Mouse (Mus musculus): ENCODE measurements at regions not wholly inside any gene's neighbourhood (a gene's known extent, or its start where the extent isn't known, plus 50 kb on each side); places are given as distances from the start of the nearest gene placed in this dataset.
A peak's percentile ranks its signal among the peaks of the same experiment; 100 is the strongest.

DNA sequence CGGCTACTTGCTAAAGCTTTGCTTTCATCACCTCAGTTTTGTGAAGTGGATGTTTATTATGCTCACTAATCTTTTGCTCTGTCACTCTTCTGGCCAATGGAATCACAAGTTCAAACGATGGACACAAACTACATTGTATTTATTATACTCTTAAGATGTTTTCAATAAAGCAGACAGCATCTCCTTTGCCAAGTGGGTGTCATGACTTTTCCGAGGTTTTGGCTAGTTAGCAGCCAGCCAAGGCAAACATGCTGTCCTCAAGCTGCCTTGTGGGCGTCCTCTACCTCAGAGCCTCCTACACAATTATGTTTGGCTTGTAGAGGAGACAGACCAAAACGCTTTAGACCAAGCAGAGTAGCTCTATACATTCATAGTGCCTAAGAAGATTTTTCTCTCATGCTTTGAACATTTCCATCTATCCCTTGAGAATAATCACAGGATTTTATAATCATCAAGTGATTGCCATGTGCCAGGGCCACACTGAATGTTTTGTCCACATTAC lies 372.8 kb upstream of the Jag1 start:
- no peak overlapping the region for H3K27ac ChIP-seq (ENCODE audit: low read depth, low read length)

GRCm38 (mm10) chr2:137468769-137469168 lies 352.3 kb upstream of the Jag1 start:
- H3K9me3 ChIP-seq (ENCODE audit: control insufficient read depth, low read length), result no peaks in the 10 kb centered on the region
- no peak overlapping the region for H3K27ac ChIP-seq (ENCODE audit: low read depth, low read length)
- no peak for DNase-seq (ENCODE audit: low spot score)

More for the DNA sequence above, 372.8 kb upstream of the Jag1 start:
- Histone ChIP-seq H3K4me3 (ENCODE audit: low read depth, low read length) (no peak overlapping the region), H3K4me2 (ENCODE audit: low read depth, low read length, severe bottlenecking) (no peak overlapping the region), H3K4me1 (replicated peaks; ENCODE audit: control insufficient read depth, insufficient read depth, low read length) (no peaks in the 10 kb centered on the region), H3K36me3 (ENCODE audit: control insufficient read depth, insufficient read depth, low read length) (no peaks in the 10 kb centered on the region), H3K9me3 (ENCODE audit: control insufficient read depth, low read length) (no peaks in the 10 kb centered on the region), H3K9ac (ENCODE audit: low read length) (no peak overlapping the region), H3K27me3 (ENCODE audit: control insufficient read depth, insufficient read depth, low read length) (no peaks in the 10 kb centered on the region)
- DNase-seq (ENCODE audit: low spot score) (no peak), ATAC-seq (replicated peaks; ENCODE audit: low FRiP score) (no peak)
- 78% methylated on average over 5 of the region's 5 CpGs for WGBS

GRCm38 (mm10) chr2:137457061-137457753 lies 340.8 kb upstream of the Jag1 start:
- Histone ChIP-seq H3K9me3 (ENCODE audit: control insufficient read depth, low read length) (no peaks in the 10 kb centered on the region), H3K9ac (ENCODE audit: low read length) (no peak overlapping the region), H3K4me3 (ENCODE audit: low read depth, low read length) (no peak overlapping the region), H3K4me2 (ENCODE audit: low read depth, low read length, severe bottlenecking) (no peak overlapping the region), H3K4me1 (replicated peaks; ENCODE audit: control insufficient read depth, insufficient read depth, low read length) (no peaks in the 10 kb centered on the region), H3K36me3 (ENCODE audit: control insufficient read depth, insufficient read depth, low read length) (no peaks in the 10 kb centered on the region), H3K27ac (ENCODE audit: low read depth, low read length) (no peak overlapping the region), H3K27me3 (ENCODE audit: control insufficient read depth, insufficient read depth, low read length) (no peaks in the 10 kb centered on the region)
- DNase-seq (ENCODE audit: low spot score) (no peak), ATAC-seq (replicated peaks; ENCODE audit: low FRiP score) (peak; percentile 64)
- WGBS, result 64% methylated on average over 4 of the region's 4 CpGs

More at GRCm38 (mm10) chr2:137468769-137469168, 352.3 kb upstream of the Jag1 start:
- Histone ChIP-seq H3K4me3 (ENCODE audit: low read depth, low read length) (no peak overlapping the region), H3K4me1 (replicated peaks; ENCODE audit: control insufficient read depth, insufficient read depth, low read length) (no peaks in the 10 kb centered on the region), H3K9ac (ENCODE audit: low read length) (no peak overlapping the region), H3K27me3 (ENCODE audit: control insufficient read depth, insufficient read depth, low read length) (no peaks in the 10 kb centered on the region), H3K36me3 (ENCODE audit: control insufficient read depth, insufficient read depth, low read length) (no peaks in the 10 kb centered on the region), H3K4me2 (ENCODE audit: low read depth, low read length, severe bottlenecking) (no peak overlapping the region)
- ATAC-seq (replicated peaks; ENCODE audit: low FRiP score), result no peak
- WGBS, result 51% methylated on average over 1 of the region's 1 CpGs

- DNase-seq (ENCODE audit: low spot score) (no peak), ATAC-seq (replicated peaks; ENCODE audit: low FRiP score) (no peak)
- Histone ChIP-seq H3K9ac (ENCODE audit: low read length) (no peak overlapping the region), H3K27ac (ENCODE audit: low read depth, low read length) (no peak overlapping the region), H3K27me3 (ENCODE audit: control insufficient read depth, insufficient read depth, low read length) (no peaks in the 10 kb centered on the region), H3K4me2 (ENCODE audit: low read depth, low read length, severe bottlenecking) (no peak overlapping the region), H3K36me3 (ENCODE audit: control insufficient read depth, insufficient read depth, low read length) (no peaks in the 10 kb centered on the region), H3K4me1 (replicated peaks; ENCODE audit: control insufficient read depth, insufficient read depth, low read length) (no peaks in the 10 kb centered on the region), H3K9me3 (ENCODE audit: control insufficient read depth, low read length) (no peaks in the 10 kb centered on the region), H3K4me3 (ENCODE audit: low read depth, low read length) (no peak overlapping the region)
- 88% methylated on average over 3 of the region's 3 CpGs for WGBS
Observed at GRCm38 (mm10) chr2:137456436-137456835, 340.0 kb upstream of the Jag1 start.

- no peak overlapping the region for H3K4me2 ChIP-seq (ENCODE audit: low read depth, low read length, severe bottlenecking)
- H3K27ac ChIP-seq (ENCODE audit: low read depth, low read length), result no peak overlapping the region
- DNase-seq (ENCODE audit: low spot score) (no peak), ATAC-seq (replicated peaks; ENCODE audit: low FRiP score) (no peak)
- H3K36me3 ChIP-seq (ENCODE audit: control insufficient read depth, insufficient read depth, low read length), result no peaks in the 10 kb centered on the region
- no peak overlapping the region for H3K4me3 ChIP-seq (ENCODE audit: low read depth, low read length)
- H3K27me3 ChIP-seq (ENCODE audit: control insufficient read depth, insufficient read depth, low read length), result no peaks in the 10 kb centered on the region
- no peaks in the 10 kb centered on the region for H3K9me3 ChIP-seq (ENCODE audit: control insufficient read depth, low read length)
- 90% methylated on average over 7 of the region's 7 CpGs for WGBS
- no peaks in the 10 kb centered on the region for H3K4me1 ChIP-seq (replicated peaks; ENCODE audit: control insufficient read depth, insufficient read depth, low read length)
- H3K9ac ChIP-seq (ENCODE audit: low read length), result no peak overlapping the region
Observed at GRCm38 (mm10) chr2:137446919-137447318, 330.5 kb upstream of the Jag1 start.

DNA sequence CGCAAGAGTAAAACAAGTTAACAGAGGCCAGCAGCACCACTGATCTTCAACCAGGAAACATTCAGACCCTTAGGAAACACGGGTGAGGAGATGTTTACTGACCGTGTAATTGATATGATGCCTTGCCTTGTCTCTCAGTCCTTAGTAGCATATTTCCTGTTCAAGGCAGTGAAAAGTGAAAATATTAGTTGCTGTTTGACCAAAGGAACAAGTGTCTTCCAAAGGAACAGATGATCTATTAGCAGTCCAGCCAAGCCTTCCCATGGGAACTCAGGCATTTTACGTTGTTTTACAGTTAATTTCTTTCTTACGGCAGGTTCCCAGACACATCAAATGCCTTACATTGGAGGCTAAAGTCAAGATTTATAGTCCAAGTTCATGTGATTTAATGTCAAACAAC lies 321.3 kb upstream of the Jag1 start:
- Histone ChIP-seq H3K4me3 (ENCODE audit: low read depth, low read length) (no peak overlapping the region), H3K9me3 (ENCODE audit: control insufficient read depth, low read length) (no peaks in the 10 kb centered on the region), H3K27me3 (ENCODE audit: control insufficient read depth, insufficient read depth, low read length) (no peaks in the 10 kb centered on the region), H3K4me1 (replicated peaks; ENCODE audit: control insufficient read depth, insufficient read depth, low read length) (no peaks in the 10 kb centered on the region), H3K27ac (ENCODE audit: low read depth, low read length) (no peak overlapping the region), H3K9ac (ENCODE audit: low read length) (no peak overlapping the region), H3K4me2 (ENCODE audit: low read depth, low read length, severe bottlenecking) (no peak overlapping the region), H3K36me3 (ENCODE audit: control insufficient read depth, insufficient read depth, low read length) (no peaks in the 10 kb centered on the region)
- WGBS, result 88% methylated on average over 5 of the region's 5 CpGs
- ATAC-seq (replicated peaks; ENCODE audit: low FRiP score) (no peak), DNase-seq (ENCODE audit: low spot score) (no peak)

DNA sequence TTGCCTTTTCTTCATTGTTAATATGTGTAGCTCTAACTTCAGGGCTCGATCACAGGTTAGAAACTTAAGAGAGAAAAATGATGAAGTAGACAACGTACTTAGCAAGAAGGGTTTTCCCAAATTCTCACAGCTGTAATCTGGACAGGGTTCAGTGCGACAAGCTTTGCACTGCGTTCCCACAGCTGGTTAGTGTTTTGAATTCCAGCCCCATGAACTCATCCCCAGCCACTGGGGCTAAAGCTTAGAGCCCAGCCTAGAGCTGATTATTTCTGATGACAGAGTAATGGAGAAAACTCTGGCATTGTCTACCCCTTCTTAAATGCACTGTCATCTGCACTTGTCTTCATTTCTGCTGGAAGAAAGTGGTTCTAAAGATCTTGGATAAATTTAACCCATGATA lies 319.7 kb upstream of the Jag1 start:
- no peaks in the 10 kb centered on the region for H3K4me1 ChIP-seq (replicated peaks; ENCODE audit: control insufficient read depth, insufficient read depth, low read length)
- no peak overlapping the region for H3K9ac ChIP-seq (ENCODE audit: low read length)
- DNase-seq (ENCODE audit: low spot score) (no peak), ATAC-seq (replicated peaks; ENCODE audit: low FRiP score) (no peak)
- no peak overlapping the region for H3K27ac ChIP-seq (ENCODE audit: low read depth, low read length)
- H3K4me2 ChIP-seq (ENCODE audit: low read depth, low read length, severe bottlenecking), result no peak overlapping the region
- no peaks in the 10 kb centered on the region for H3K36me3 ChIP-seq (ENCODE audit: control insufficient read depth, insufficient read depth, low read length)
- 80% methylated on average over 4 of the region's 4 CpGs for WGBS
- H3K27me3 ChIP-seq (ENCODE audit: control insufficient read depth, insufficient read depth, low read length), result no peaks in the 10 kb centered on the region
- H3K4me3 ChIP-seq (ENCODE audit: low read depth, low read length), result no peak overlapping the region
- H3K9me3 ChIP-seq (ENCODE audit: control insufficient read depth, low read length), result no peaks in the 10 kb centered on the region

DNA sequence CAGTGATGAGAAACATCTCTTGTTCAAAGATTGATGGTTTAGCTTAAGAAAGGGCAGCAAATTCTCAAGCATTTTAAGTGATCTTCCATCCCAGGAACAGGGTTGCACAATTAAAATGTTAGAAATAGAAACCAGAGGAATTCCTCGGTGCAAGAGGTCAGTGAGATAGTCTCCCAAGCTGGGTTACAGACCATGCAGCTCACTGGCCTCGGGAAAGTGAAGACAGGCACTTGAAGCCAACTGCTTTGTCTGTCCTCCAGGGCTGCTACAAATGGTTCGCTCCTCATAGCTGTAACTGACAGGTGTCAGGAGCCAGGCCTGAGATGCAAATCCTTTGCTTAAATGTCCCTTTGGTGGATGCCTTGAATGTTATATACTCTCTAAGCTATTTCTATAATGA lies 306.2 kb upstream of the Jag1 start:
- ATAC-seq (replicated peaks; ENCODE audit: low FRiP score), result no peak
- Histone ChIP-seq H3K4me2 (ENCODE audit: low read depth, low read length, severe bottlenecking) (no peak overlapping the region), H3K27ac (ENCODE audit: low read depth, low read length) (no peak overlapping the region), H3K9ac (ENCODE audit: low read length) (no peak overlapping the region), H3K36me3 (ENCODE audit: control insufficient read depth, insufficient read depth, low read length) (no peaks in the 10 kb centered on the region), H3K27me3 (ENCODE audit: control insufficient read depth, insufficient read depth, low read length) (no peaks in the 10 kb centered on the region), H3K4me3 (ENCODE audit: low read depth, low read length) (no peak overlapping the region), H3K4me1 (replicated peaks; ENCODE audit: control insufficient read depth, insufficient read depth, low read length) (no peaks in the 10 kb centered on the region), H3K9me3 (ENCODE audit: control insufficient read depth, low read length) (no peaks in the 10 kb centered on the region)
- no peak for DNase-seq (ENCODE audit: low spot score)
- WGBS, result 76% methylated on average over 3 of the region's 3 CpGs

DNA sequence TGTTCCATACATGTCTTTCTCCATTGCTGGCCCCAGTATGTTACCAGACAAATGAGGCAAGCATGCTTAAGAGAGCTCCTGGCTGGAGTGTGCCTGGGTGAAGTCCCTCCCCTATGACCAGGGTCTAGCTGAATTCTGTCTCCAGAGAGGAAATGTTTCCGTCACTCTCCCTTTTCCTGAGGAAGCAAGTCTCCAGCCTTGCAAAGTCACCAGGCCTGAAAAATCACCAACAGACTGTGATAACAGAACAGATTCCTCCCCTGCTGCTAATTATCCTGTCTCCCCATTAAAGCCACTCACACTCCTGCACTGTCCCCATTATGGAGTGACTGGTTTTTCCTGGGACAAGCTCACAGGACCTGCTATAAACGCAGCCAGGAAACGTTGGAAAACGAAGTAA lies 303.2 kb upstream of the Jag1 start:
- no peak overlapping the region for H3K27ac ChIP-seq (ENCODE audit: low read depth, low read length)
- no peak for ATAC-seq (replicated peaks; ENCODE audit: low FRiP score)
- no peaks in the 10 kb centered on the region for H3K9me3 ChIP-seq (ENCODE audit: control insufficient read depth, low read length)
- DNase-seq (ENCODE audit: low spot score), result no peak
- 74% methylated on average over 4 of the region's 4 CpGs for whole genome bisulfite sequencing
- H3K27me3 ChIP-seq (ENCODE audit: control insufficient read depth, insufficient read depth, low read length), result no peaks in the 10 kb centered on the region
- no peaks in the 10 kb centered on the region for H3K36me3 ChIP-seq (ENCODE audit: control insufficient read depth, insufficient read depth, low read length)
- H3K4me3 ChIP-seq (ENCODE audit: low read depth, low read length), result no peak overlapping the region
- H3K4me2 ChIP-seq (ENCODE audit: low read depth, low read length, severe bottlenecking), result no peak overlapping the region
- no peak overlapping the region for H3K9ac ChIP-seq (ENCODE audit: low read length)
- H3K4me1 ChIP-seq (replicated peaks; ENCODE audit: control insufficient read depth, insufficient read depth, low read length), result no peaks in the 10 kb centered on the region
